ENCODE assay signal across 10 mouse cellular contexts in genomic region chr9:42241021-42241420, GRCm38 (mm10). TPM values are rescaled to one million over a fixed set of nuclear protein-coding genes. Genes with fewer than 3 reads are reported as not detected.
DNase-seq lines count a peak whose midpoint lies in the region; ATAC-seq lines count a peak whose summit lies in the region.
"Had no signal": no experiment of that assay in that cellular context is flagged by ENCODE, and none has a peak within 500 bp of the region (broad histone marks: within the 10 kb centered on the region; RNA-seq: fewer than 3 reads in every experiment).

No protein-coding gene starts in this region.

- H3K9ac ChIP-seq in hindbrain, embryonic 16.5 days (ENCODE audit: low read depth, low read length): peak overlapping the region; percentile 24
- H3K9ac ChIP-seq in neural tube, embryonic 14.5 days (replicated peaks; ENCODE audit: low read depth, low read length): no peak overlapping the region
- H3K9ac ChIP-seq: heart, embryonic 13.5 days had no signal

- no peak overlapping the region for H3K4me3 ChIP-seq in forebrain, embryonic 10.5 days
- H3K4me3 ChIP-seq in hindbrain, embryonic 16.5 days (ENCODE audit: low read length): no peak overlapping the region
- H3K4me3 ChIP-seq in neural tube, embryonic 14.5 days (ENCODE audit: low read depth, low read length): no peak overlapping the region
- H3K4me3 ChIP-seq: heart, embryonic 13.5 days had no signal

- no peaks in the 10 kb centered on the region for H3K9me3 ChIP-seq in forebrain, embryonic 10.5 days
- no peaks in the 10 kb centered on the region for H3K9me3 ChIP-seq in hindbrain, embryonic 16.5 days (ENCODE audit: control insufficient read depth, low read length)
- H3K9me3 ChIP-seq in neural tube, embryonic 14.5 days (ENCODE audit: control insufficient read depth, low read length): no peaks in the 10 kb centered on the region
- H3K9me3 ChIP-seq: heart, embryonic 13.5 days had no signal

- no peaks in the 10 kb centered on the region for H3K36me3 ChIP-seq in forebrain, embryonic 10.5 days (replicated peaks)
- H3K36me3 ChIP-seq in hindbrain, embryonic 16.5 days (ENCODE audit: control insufficient read depth, insufficient read depth, low read length): no peaks in the 10 kb centered on the region
- H3K36me3 ChIP-seq in neural tube, embryonic 14.5 days (ENCODE audit: control insufficient read depth, insufficient read depth, low read length): no peaks in the 10 kb centered on the region
- H3K36me3 ChIP-seq: heart, embryonic 13.5 days had no signal

- H3K27me3 ChIP-seq in forebrain, embryonic 10.5 days (ENCODE audit: poor library complexity, severe bottlenecking): peaks cover 14% of the 10 kb centered on the region; the same call in 1 of the 2 replicates
- H3K27me3 ChIP-seq in hindbrain, embryonic 16.5 days (replicated peaks; ENCODE audit: control insufficient read depth, insufficient read depth, low read length): no peaks in the 10 kb centered on the region
- no peaks in the 10 kb centered on the region for H3K27me3 ChIP-seq in neural tube, embryonic 14.5 days (ENCODE audit: control insufficient read depth, insufficient read depth, low read length)

- intact Hi-C loops in left cerebral cortex, postnatal 4 days (cut with DNase I): loop anchor here (5.0 kb wide), 2 partner anchors 119 to 239 kb away; partner anchors contain the start of gene Sorl1
- intact Hi-C loops in left cerebral cortex, postnatal 10 days (cut with DNase I): loop anchor here (2.0 kb wide), 1 partner anchor 244 kb away; no protein-coding TSS in a partner anchor

- H3K4me2 ChIP-seq in hindbrain, embryonic 16.5 days (ENCODE audit: low read length): peak overlapping the region; percentile 51
- H3K4me2 ChIP-seq in neural tube, embryonic 14.5 days (ENCODE audit: low read depth, low read length): peak overlapping the region; percentile 24; the same call in 1 of the 2 replicates
- H3K4me2 ChIP-seq: liver, embryonic 11.5 days had no signal

- DNase-seq in left cerebral cortex, postnatal 4 days: peak; percentile 64
- DNase-seq in left cerebral cortex, postnatal 10 days (ENCODE audit: extremely low spot score in 1 of 2, low spot score in 2 of 2): no peak
- no peak for DNase-seq in forebrain, embryonic 10.5 days (ENCODE audit: extremely low spot score, low spot score)
- DNase-seq in lung, postnatal 4 days: no peak
- DNase-seq in thymus, postnatal 4 days: no peak

- 77% methylated on average over 3 of the region's 3 CpGs for WGBS in forebrain, embryonic 10.5 days
- 29% methylated on average over 3 of the region's 3 CpGs for WGBS in hindbrain, embryonic 16.5 days
- WGBS in neural tube, embryonic 14.5 days: 32% methylated on average over 3 of the region's 3 CpGs

- peak; percentile 82 for ATAC-seq in hindbrain, embryonic 16.5 days
- peak; percentile 85 for ATAC-seq in neural tube, embryonic 14.5 days (ENCODE audit: low read depth)
- no peak for ATAC-seq in megakaryocyte progenitor cell, adult 5-6 weeks (replicated peaks; ENCODE audit: poor library complexity)

- peaks cover 15% of the 10 kb centered on the region for H3K4me1 ChIP-seq in forebrain, embryonic 10.5 days
- H3K4me1 ChIP-seq in hindbrain, embryonic 16.5 days (ENCODE audit: control insufficient read depth, insufficient read depth, low read depth, low read length): peaks cover 11% of the 10 kb centered on the region
- peaks cover 11% of the 10 kb centered on the region for H3K4me1 ChIP-seq in neural tube, embryonic 14.5 days (ENCODE audit: control insufficient read depth, insufficient read depth, low read length)

- 0 out of 2 replicates have a peak overlapping the region, but pooled peaks have one; percentile 3 for H3K27ac ChIP-seq in forebrain, embryonic 10.5 days
- H3K27ac ChIP-seq in hindbrain, embryonic 16.5 days (ENCODE audit: low read depth, low read length): no peak overlapping the region
- H3K27ac ChIP-seq in neural tube, embryonic 14.5 days (ENCODE audit: low read depth, low read length): peak overlapping the region; percentile 74
- H3K27ac ChIP-seq: heart, embryonic 13.5 days had no signal

RNA-seq across cellular contexts. Expression of gene Sc5d, which starts 23.0 kb away (rescaled TPM):
- total RNA-seq in left cerebral cortex, postnatal 4 days (2021): 10 to 100 TPM; 64.0 to 65.0 TPM
- total RNA-seq in left cerebral cortex, postnatal 10 days (2021): 10 to 100 TPM; 54.2 to 60.9 TPM
- polyA plus RNA-seq in forebrain, embryonic 10.5 days (2016; fragmentation: Nextera tagmentation; extraction: Ambion mirVana): 68.8 and 70.8 TPM in 2 replicates
- 79.2 and 84.1 TPM in 2 replicates for polyA plus RNA-seq in hindbrain, embryonic 16.5 days (2015; fragmentation: Nextera tagmentation; extraction: Ambion mirVana)
- 88.1 and 88.9 TPM in 2 replicates for polyA plus RNA-seq in neural tube, embryonic 14.5 days (2014; fragmentation: Nextera tagmentation; extraction: Ambion mirVana)
- 31.1 and 31.4 TPM in 2 replicates for total RNA-seq in megakaryocyte progenitor cell, adult 5-6 weeks (2015)
- 26.5 and 26.8 TPM in 2 replicates for total RNA-seq in megakaryocyte progenitor cell, adult 5-6 weeks (2017)
